ENCODE assay signal across 27 mouse cellular contexts in genomic region chr2:49366878-49367545, GRCm38 (mm10).
A peak's percentile ranks its signal among the peaks of the same experiment; 100 is the strongest.
DNase-seq lines count a peak whose midpoint lies in the region; ATAC-seq and TF ChIP-seq lines count a peak whose summit lies in the region.
"Had no signal": no experiment of that assay in that cellular context is flagged by ENCODE, and none has a peak within 500 bp of the region (broad histone marks: within the 10 kb centered on the region; RNA-seq: fewer than 3 reads in every experiment).

No protein-coding gene starts in this region.

- intact Hi-C loops in heart, postnatal 10 days (cut with DNase I): no loop called here

- no peak for DNase-seq in heart, postnatal 10 days
- no peak for DNase-seq in CH12.LX (ENCODE audit: extremely low read depth)
- DNase-seq in stomach, postnatal 0 days (ENCODE audit: low spot score): peak; percentile 49
- no peak for DNase-seq in gastrocnemius, adult 8-10 months (ENCODE audit: low spot score in 2 of 2)
- DNase-seq in adrenal gland, postnatal 4 days (ENCODE audit: low spot score in 2 of 2): no peak
- DNase-seq: cerebellum, adult 2 months; cerebellum, postnatal 14 days; forebrain, postnatal 0 days; gastrocnemius, postnatal 10 days; kidney, adult 18-20 months; layer of hippocampus, postnatal 36 days; left cerebral cortex, postnatal 4 days; liver, postnatal 0 days; lung, postnatal 36 days; right cerebral cortex, postnatal 4 days; thymus, postnatal 36 days had no signal

- TF ChIP-seq CTCF in CH12.LX (conservative IDR thresholded peaks at IDR 0.05 in 1 of 2, IDR thresholded peaks at IDR 0.05 in 1 of 2; ENCODE audit: low read depth in 2 of 2, low read length in 2 of 2): no peak
- TF ChIP-seq CTCF in stomach, postnatal 0 days (IDR thresholded peaks at IDR 0.05; ENCODE audit: low read depth): no peak

- dilution Hi-C loops in CH12.LX (cut with MboI; ENCODE audit: extremely low pct_ligation_motif_present, extremely low pct_unique_long_range_greater_than_20kb, low sequenced_read_pairs): no loop called here

- H3K9ac ChIP-seq in heart, embryonic 13.5 days: no peak overlapping the region
- H3K9ac ChIP-seq in CH12.LX (ENCODE audit: insufficient read depth, low read depth): no peak overlapping the region
- no peak overlapping the region for H3K9ac ChIP-seq in intestine, embryonic 15.5 days
- no peak overlapping the region for H3K9ac ChIP-seq in stomach, postnatal 0 days (ENCODE audit: low read length)
- H3K9ac ChIP-seq: embryonic facial prominence, embryonic 15.5 days; forebrain, embryonic 12.5 days; forebrain, postnatal 0 days; hindbrain, embryonic 13.5 days; liver, embryonic 12.5 days; liver, postnatal 0 days; midbrain, embryonic 13.5 days; neural tube, embryonic 13.5 days had no signal

- H3K79me2 ChIP-seq in CH12.LX (replicated peaks; ENCODE audit: control insufficient read depth, extremely low read depth, insufficient read depth, poor library complexity, severe bottlenecking): no peaks in the 10 kb centered on the region

- no peak overlapping the region for H3K27ac ChIP-seq in heart, embryonic 13.5 days (replicated peaks)
- no peak overlapping the region for H3K27ac ChIP-seq in CH12.LX (ENCODE audit: insufficient read depth, low read depth)
- no peak overlapping the region for H3K27ac ChIP-seq in intestine, embryonic 15.5 days
- H3K27ac ChIP-seq in stomach, postnatal 0 days (replicated peaks): no peak overlapping the region
- H3K27ac ChIP-seq: embryonic facial prominence, embryonic 10.5 days; embryonic facial prominence, embryonic 15.5 days; forebrain, embryonic 12.5 days; hindbrain, embryonic 13.5 days; liver, embryonic 12.5 days; midbrain, embryonic 13.5 days; neural tube, embryonic 13.5 days had no signal

- 69% methylated on average over 14 of the region's 14 CpGs for WGBS in heart, embryonic 13.5 days
- 76% methylated on average over 14 of the region's 14 CpGs for WGBS in intestine, embryonic 15.5 days
- WGBS in stomach, postnatal 0 days: 85% methylated on average over 14 of the region's 14 CpGs

- H3K27me3 ChIP-seq in heart, embryonic 13.5 days (replicated peaks): no peaks in the 10 kb centered on the region
- H3K27me3 ChIP-seq in CH12.LX (replicated peaks): no peaks in the 10 kb centered on the region
- H3K27me3 ChIP-seq in intestine, embryonic 15.5 days (replicated peaks): no peaks in the 10 kb centered on the region
- H3K27me3 ChIP-seq in stomach, postnatal 0 days (ENCODE audit: control insufficient read depth, insufficient read depth, low read length): no peaks in the 10 kb centered on the region
- H3K27me3 ChIP-seq: embryonic facial prominence, embryonic 15.5 days; hindbrain, embryonic 13.5 days; liver, embryonic 12.5 days; midbrain, embryonic 13.5 days; neural tube, embryonic 13.5 days had no signal

- no peak for ATAC-seq in heart, embryonic 13.5 days (ENCODE audit: extremely low read depth, insufficient number of reproducible peaks, low FRiP score, low TSS enrichment)
- peak; percentile 93 for ATAC-seq in intestine, embryonic 15.5 days
- peak; percentile 82; the same call in 1 of the 2 replicates for ATAC-seq in stomach, postnatal 0 days (ENCODE audit: low FRiP score, low TSS enrichment)
- ATAC-seq: activated CD4-positive, CD25-positive, alpha-beta regulatory T cell, adult 4 months; CD4-positive, CD25-positive, alpha-beta regulatory T cell, adult 4 months; forebrain, postnatal 0 days; liver, embryonic 12.5 days; liver, postnatal 0 days; midbrain, embryonic 13.5 days had no signal

- in situ Hi-C loops in CH12.LX (cut with MboI; ENCODE audit: low pct_ligation_motif_present, low pct_unique_long_range_greater_than_20kb, low sequenced_read_pairs): no loop called here

- TF ChIP-seq RAD21 in CH12.LX (IDR thresholded peaks at IDR 0.05; ENCODE audit: low read depth, low read length): no peak

- H3K36me3 ChIP-seq in heart, embryonic 13.5 days: no peaks in the 10 kb centered on the region
- no peaks in the 10 kb centered on the region for H3K36me3 ChIP-seq in CH12.LX (replicated peaks in 1 of 2; ENCODE audit: control insufficient read depth in 1 of 2, insufficient read depth in 1 of 2, low read length in 1 of 2)
- H3K36me3 ChIP-seq in intestine, embryonic 15.5 days: no peaks in the 10 kb centered on the region
- no peaks in the 10 kb centered on the region for H3K36me3 ChIP-seq in stomach, postnatal 0 days (ENCODE audit: control insufficient read depth, insufficient read depth, low read length)
- H3K36me3 ChIP-seq: embryonic facial prominence, embryonic 10.5 days; embryonic facial prominence, embryonic 15.5 days; forebrain, embryonic 12.5 days; hindbrain, embryonic 13.5 days; liver, embryonic 12.5 days; midbrain, embryonic 13.5 days; neural tube, embryonic 13.5 days had no signal

- H3K9me3 ChIP-seq in heart, embryonic 13.5 days: no peaks in the 10 kb centered on the region
- H3K9me3 ChIP-seq in CH12.LX (replicated peaks; ENCODE audit: low read length): no peaks in the 10 kb centered on the region
- H3K9me3 ChIP-seq in intestine, embryonic 15.5 days: no peaks in the 10 kb centered on the region
- H3K9me3 ChIP-seq in stomach, postnatal 0 days (ENCODE audit: control insufficient read depth, low read length): no peaks in the 10 kb centered on the region
- H3K9me3 ChIP-seq: embryonic facial prominence, embryonic 10.5 days; embryonic facial prominence, embryonic 15.5 days; forebrain, embryonic 12.5 days; hindbrain, embryonic 13.5 days; liver, embryonic 12.5 days; midbrain, embryonic 13.5 days; neural tube, embryonic 13.5 days had no signal

- peaks cover 21% of the 10 kb centered on the region for H3K4me1 ChIP-seq in heart, embryonic 13.5 days
- no peaks in the 10 kb centered on the region; a peak in 1 of 4 replicates for H3K4me1 ChIP-seq in CH12.LX (ENCODE audit: control insufficient read depth in 1 of 2, insufficient read depth in 2 of 2)
- no peaks in the 10 kb centered on the region for H3K4me1 ChIP-seq in intestine, embryonic 15.5 days (replicated peaks)
- H3K4me1 ChIP-seq in stomach, postnatal 0 days (replicated peaks; ENCODE audit: control insufficient read depth, insufficient read depth): no peaks in the 10 kb centered on the region
- H3K4me1 ChIP-seq: embryonic facial prominence, embryonic 15.5 days; forebrain, embryonic 12.5 days; hindbrain, embryonic 13.5 days; liver, embryonic 12.5 days; midbrain, embryonic 13.5 days; neural tube, embryonic 13.5 days had no signal

- TF ChIP-seq EP300 in CH12.LX (IDR thresholded peaks at IDR 0.05; ENCODE audit: low read length): no peak
- TF ChIP-seq EP300 in stomach, postnatal 0 days (optimal IDR thresholded peaks at IDR 0.05): no peak

- H3K4me2 ChIP-seq in heart, embryonic 13.5 days: peak overlapping the region; percentile 54
- peak overlapping the region; percentile 58 for H3K4me2 ChIP-seq in CH12.LX (ENCODE audit: insufficient read depth, low read depth, poor library complexity, severe bottlenecking)
- H3K4me2 ChIP-seq in intestine, embryonic 15.5 days (replicated peaks): peak overlapping the region; percentile 9; the same call in 1 of the 2 replicates
- H3K4me2 ChIP-seq in stomach, postnatal 0 days (replicated peaks; ENCODE audit: low read depth): no peak overlapping the region
- H3K4me2 ChIP-seq: embryonic facial prominence, embryonic 15.5 days; forebrain, embryonic 12.5 days; hindbrain, embryonic 13.5 days; liver, embryonic 12.5 days; midbrain, embryonic 13.5 days; neural tube, embryonic 13.5 days had no signal

- no peak for TF ChIP-seq POLR2A in CH12.LX (IDR thresholded peaks at IDR 0.05; ENCODE audit: low read depth, low read length)

- no peak overlapping the region for H3K4me3 ChIP-seq in heart, embryonic 13.5 days
- H3K4me3 ChIP-seq in CH12.LX (replicated peaks in 1 of 3; ENCODE audit: low read depth in 2 of 3, low read length in 2 of 3, poor library complexity in 1 of 3): no peak overlapping the region
- no peak overlapping the region for H3K4me3 ChIP-seq in intestine, embryonic 15.5 days (replicated peaks)
- no peak overlapping the region for H3K4me3 ChIP-seq in stomach, postnatal 0 days (ENCODE audit: low read depth, low read length)
- H3K4me3 ChIP-seq: embryonic facial prominence, embryonic 10.5 days; embryonic facial prominence, embryonic 15.5 days; forebrain, embryonic 12.5 days; hindbrain, embryonic 13.5 days; liver, embryonic 12.5 days; midbrain, embryonic 13.5 days; neural tube, embryonic 13.5 days had no signal

TF ChIP-seq in CH12.LX, 34 proteins besides CTCF, POLR2A, EP300 and RAD21:
- TF ChIP-seq ZMIZ1 (IDR thresholded peaks at IDR 0.05; ENCODE audit: low read depth, low read length): no peak
TF ChIP-seq in CH12.LX: peak in this region for 0.
